ENCODE assay signal across 9 mouse cellular contexts in the genomic region with DNA sequence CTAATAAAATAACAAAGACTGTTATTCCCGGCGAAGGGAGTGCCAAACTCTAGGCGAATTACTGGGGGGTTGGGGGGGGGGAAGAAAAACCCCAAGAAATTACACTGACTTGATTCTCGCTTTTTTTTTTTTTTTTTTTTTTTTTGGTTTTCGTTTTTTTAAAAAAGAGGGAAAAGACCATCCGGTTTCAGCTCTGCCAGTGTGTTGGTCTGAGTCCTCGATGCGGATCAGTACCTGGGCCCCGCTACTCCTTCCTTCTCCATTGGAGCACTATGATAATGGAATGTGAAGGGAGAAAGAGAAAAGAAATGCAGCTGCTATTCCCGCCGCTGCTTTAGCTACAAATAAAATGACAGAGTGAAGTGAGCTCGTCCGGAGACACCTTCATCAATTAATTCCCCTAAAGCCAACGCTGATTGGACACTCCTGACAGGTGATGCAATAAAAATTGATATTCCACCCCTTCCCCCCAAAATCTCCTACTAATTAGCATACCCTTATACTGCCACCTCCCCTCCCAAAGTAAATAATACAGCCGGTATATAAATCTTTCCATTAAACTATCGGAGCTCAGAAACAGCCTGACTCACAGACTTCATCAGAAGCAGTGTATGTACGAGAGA. TPM values are rescaled to one million over a fixed set of nuclear protein-coding genes. Genes with fewer than 3 reads are reported as not detected.
DNase-seq lines count a peak whose midpoint lies in the region; ATAC-seq and TF ChIP-seq lines count a peak whose summit lies in the region.
"Had no signal": no experiment of that assay in that cellular context is flagged by ENCODE, and none has a peak within 500 bp of the region (broad histone marks: within the 10 kb centered on the region; RNA-seq: fewer than 3 reads in every experiment).

A gene (minus strand): TSS at position 599 of the 623 bp plus-strand sequence.

- no peaks in the 10 kb centered on the region for H3K27me3 ChIP-seq in kidney, postnatal 0 days (ENCODE audit: insufficient read depth, low read length)
- H3K27me3 ChIP-seq in midbrain, embryonic 14.5 days (ENCODE audit: control insufficient read depth, insufficient read depth, low read length), result no peaks in the 10 kb centered on the region

- TF ChIP-seq CTCF in kidney, postnatal 0 days (IDR thresholded peaks at IDR 0.05; ENCODE audit: low read depth), result no peak

- H3K9ac ChIP-seq in kidney, postnatal 0 days (ENCODE audit: low read depth, low read length), result peak within 1 kb of the TSS; percentile 97
- peak within 1 kb of the TSS; percentile 100 for H3K9ac ChIP-seq in midbrain, embryonic 14.5 days (replicated peaks; ENCODE audit: low read length)

- peak; percentile 78 for DNase-seq in adrenal gland, adult 2 months
- DNase-seq in adrenal gland, adult 8-10 months, result no peak
- DNase-seq in R1 (ENCODE audit: low read depth, low spot score), result peak; percentile 14
- peak; percentile 85 for DNase-seq in forelimb bud, embryonic 11.5 days (ENCODE audit: low read depth, low spot score)
- peak; percentile 78 for DNase-seq in kidney, postnatal 0 days (ENCODE audit: low spot score)
- peak; percentile 86 for DNase-seq in midbrain, embryonic 14.5 days
- no peak for DNase-seq in gastrocnemius, adult 18-20 months (ENCODE audit: low spot score)

- peak; percentile 12 for ATAC-seq in kidney, postnatal 0 days (replicated peaks; ENCODE audit: low FRiP score, low read depth)
- peak; percentile 67 for ATAC-seq in midbrain, embryonic 14.5 days (ENCODE audit: low FRiP score, low TSS enrichment)
- no peak for ATAC-seq in monocyte, adult 5-6 weeks (replicated peaks; ENCODE audit: insufficient number of reproducible peaks, low FRiP score, low TSS enrichment, poor library complexity, severe bottlenecking)

- peaks cover 10% of the 10 kb centered on the region; the same call in 1 of the 2 replicates for H3K4me1 ChIP-seq in kidney, postnatal 0 days (replicated peaks; ENCODE audit: insufficient read depth, low read length)
- peaks cover 42% of the 10 kb centered on the region for H3K4me1 ChIP-seq in midbrain, embryonic 14.5 days (ENCODE audit: control insufficient read depth, insufficient read depth, low read length)

- peak within 1 kb of the TSS; percentile 95 for H3K4me3 ChIP-seq in kidney, postnatal 0 days (replicated peaks; ENCODE audit: low read depth, low read length)
- peak within 1 kb of the TSS; percentile 95 for H3K4me3 ChIP-seq in midbrain, embryonic 14.5 days (replicated peaks; ENCODE audit: low read depth, low read length)

- H3K4me2 ChIP-seq in kidney, postnatal 0 days (ENCODE audit: low read length), result peak within 1 kb of the TSS; percentile 88
- peak within 1 kb of the TSS; percentile 95 for H3K4me2 ChIP-seq in midbrain, embryonic 14.5 days (ENCODE audit: low read length)

- H3K9me3 ChIP-seq in kidney, postnatal 0 days (replicated peaks; ENCODE audit: low read length), result no peaks in the 10 kb centered on the region
- H3K9me3 ChIP-seq in midbrain, embryonic 14.5 days (ENCODE audit: control insufficient read depth, low read length), result no peaks in the 10 kb centered on the region

- under 1% methylated on average over 17 of the region's 17 CpGs for WGBS in kidney, postnatal 0 days
- under 1% methylated on average over 17 of the region's 17 CpGs for WGBS in midbrain, embryonic 14.5 days

- peak within 1 kb of the TSS; percentile 99 for H3K27ac ChIP-seq in kidney, postnatal 0 days
- peak within 1 kb of the TSS; percentile 100 for H3K27ac ChIP-seq in midbrain, embryonic 14.5 days (replicated peaks; ENCODE audit: low read depth, low read length)

- H3K36me3 ChIP-seq in kidney, postnatal 0 days (ENCODE audit: insufficient read depth, low read length), result no peaks in the 10 kb centered on the region
- no peaks in the 10 kb centered on the region for H3K36me3 ChIP-seq in midbrain, embryonic 14.5 days (ENCODE audit: control insufficient read depth, insufficient read depth, low read length)

RNA-seq across cellular contexts. Expression of the gene that starts here (rescaled TPM):
- 1 to 10 TPM; 2.3 to 3.8 TPM for total RNA-seq in adrenal gland, adult 2 months (2021)
- polyA plus RNA-seq in adrenal gland, adult 2 months (2012; rRNA removed), result 1.8 and 3.1 TPM in 2 replicates
- 1 to 10 TPM; 2.0 to 5.2 (median 3.5) TPM for total RNA-seq in adrenal gland, adult 8-10 months (2022)
- polyA plus RNA-seq in kidney, postnatal 0 days (2015; fragmentation: Nextera tagmentation; extraction: Ambion mirVana), result 7.7 and 7.8 TPM in 2 replicates
- 9.1 and 9.4 TPM in 2 replicates for polyA plus RNA-seq in midbrain, embryonic 14.5 days (2014; fragmentation: Nextera tagmentation; extraction: Ambion mirVana)
- total RNA-seq in monocyte, adult 5-6 weeks (2017), result 0.19 to 0.43 TPM in 2 of 3 replicates, not detected in the other
- total RNA-seq in gastrocnemius, adult 18-20 months (2021), result under 1 TPM; 0.07 to 0.12 TPM
- total RNA-seq: hematopoietic stem cell, adult 5-6 weeks had no signal

Comparison
In these comparisons a context has a peak if more than half of its experiments do, and no peak if none do; other contexts are left out.
1. DNase-seq: peak in adrenal gland, adult 2 months (single experiment), R1 (single experiment), forelimb bud, embryonic 11.5 days (single experiment), kidney, postnatal 0 days (single experiment) and midbrain, embryonic 14.5 days (single experiment); none in adrenal gland, adult 8-10 months (single experiment) and gastrocnemius, adult 18-20 months (single experiment).